Mouse (Mus musculus) forebrain, embryonic 12.5 days (tissue): ENCODE data around the gene Pcnx2. TPM values are rescaled to one million over a fixed set of nuclear protein-coding genes. Genes with fewer than 3 reads are reported as not detected.

Experiments used
- ATAC-seq: fragments of 200-750 bp; cut with Nextera tagmentation; 2 replicates; pipeline ENCODE4 v1.8.0; 2017; ENCODE audit warnings: moderate TSS enrichment; ENCODE audit not compliant: low FRiP score
- H3K27ac ChIP-seq: fragments of 300-500 bp; sonication (generic); 2 replicates; pipeline ENCODE4 v1.5.1; 2016; ENCODE audit warnings: mild to moderate bottlenecking
- H3K27me3 ChIP-seq: fragments of 300-500 bp; sonication (generic); 2 replicates; pipeline ENCODE4 v1.6.1; 2016; ENCODE audit warnings: mild to moderate bottlenecking
- H3K36me3 ChIP-seq: fragments of 300-500 bp; sonication (generic); replicated peaks from 2 replicates; pipeline ENCODE4 v1.6.1; 2016; ENCODE audit warnings: mild to moderate bottlenecking
- H3K4me1 ChIP-seq: fragments of 300-500 bp; sonication (generic); 2 replicates; pipeline ENCODE4 v1.6.1; 2016
- H3K4me2 ChIP-seq: fragments of 300-500 bp; sonication (generic); 2 replicates; pipeline ENCODE4 v1.6.1; 2016; ENCODE audit warnings: mild to moderate bottlenecking, moderate library complexity
- H3K4me3 ChIP-seq: fragments of 300-500 bp; sonication (generic); replicated peaks from 2 replicates; pipeline ENCODE4 v1.5.1; 2016; ENCODE audit warnings: mild to moderate bottlenecking
- H3K9ac ChIP-seq: fragments of 300-500 bp; sonication (generic); 2 replicates; pipeline ENCODE4 v1.6.1; 2016; ENCODE audit warnings: mild to moderate bottlenecking
- H3K9me3 ChIP-seq: fragments of 300-500 bp; sonication (generic); 2 replicates; pipeline ENCODE4 v1.6.1; 2016
- WGBS: fragments of 180-500 bp; shearing (Covaris S2); methylation state at CpG from one replicate; pipeline ENCODE4 v1.1.7; 2016; 5-methylcytosine and 5-hydroxymethylcytosine counted together
- polyA plus RNA-seq: library from polyadenylated mRNA; unstranded; fragments of >200 nt; fragmentation: Nextera tagmentation; extraction: Ambion mirVana; gene quantifications from 2 replicates; pipeline ENCODE4 v1.2.1, GENCODE M21; 2016

The Pcnx2 gene
- polyA plus RNA-seq, 1 experiment from 2014 or later, result 1.3 TPM

GRCm38 (mm10) chr8:125887549-125887948, 10.6 kb downstream of the Pcnx2 start:
- no peak overlapping the region for H3K4me2 ChIP-seq
- H3K36me3 ChIP-seq, result peaks cover 8% of the 10 kb centered on the region; the same call in 1 of the 2 replicates
- H3K27ac ChIP-seq, result no peak overlapping the region
- H3K4me1 ChIP-seq, result peaks cover 3% of the 10 kb centered on the region; the same call in 1 of the 2 replicates
- H3K9me3 ChIP-seq, result no peaks in the 10 kb centered on the region
- no peaks in the 10 kb centered on the region for H3K27me3 ChIP-seq
- 92% methylated on average over 9 of the region's 9 CpGs for WGBS
- H3K9ac ChIP-seq, result no peak overlapping the region
- no peak for ATAC-seq
- no peak overlapping the region for H3K4me3 ChIP-seq

- WGBS, result 96% methylated on average over 4 of the region's 4 CpGs
- H3K9ac ChIP-seq, result no peak overlapping the region
- H3K4me2 ChIP-seq, result no peak overlapping the region
These were observed 17.7 kb downstream of the Pcnx2 start for GRCm38 (mm10) chr8:125880447-125880846.

GRCm38 (mm10) chr8:125873250-125873534, 24.9 kb downstream of the Pcnx2 start:
- no peaks in the 10 kb centered on the region for H3K27me3 ChIP-seq
- no peak for ATAC-seq
- H3K4me2 ChIP-seq, result no peak overlapping the region
- no peak overlapping the region for H3K9ac ChIP-seq
- H3K4me3 ChIP-seq, result no peak overlapping the region
- no peak overlapping the region for H3K27ac ChIP-seq
- H3K36me3 ChIP-seq, result no peaks in the 10 kb centered on the region
- peaks cover 14% of the 10 kb centered on the region; the same call in 1 of the 2 replicates for H3K4me1 ChIP-seq
- no peaks in the 10 kb centered on the region for H3K9me3 ChIP-seq
- WGBS, result 89% methylated on average over 2 of the region's 2 CpGs

More at GRCm38 (mm10) chr8:125880447-125880846, 17.7 kb downstream of the Pcnx2 start:
- Histone ChIP-seq H3K27me3 (no peaks in the 10 kb centered on the region), H3K27ac (no peak overlapping the region), H3K4me1 (peaks cover 3% of the 10 kb centered on the region; the same call in 1 of the 2 replicates), H3K36me3 (no peaks in the 10 kb centered on the region), H3K4me3 (no peak overlapping the region), H3K9me3 (no peaks in the 10 kb centered on the region)
- no peak for ATAC-seq

- H3K36me3 ChIP-seq, result no peaks in the 10 kb centered on the region
- no peaks in the 10 kb centered on the region for H3K27me3 ChIP-seq
- H3K4me2 ChIP-seq, result no peak overlapping the region
- no peaks in the 10 kb centered on the region for H3K9me3 ChIP-seq
- peaks cover 14% of the 10 kb centered on the region; the same call in 1 of the 2 replicates for H3K4me1 ChIP-seq
- no peak for ATAC-seq
- no peak overlapping the region for H3K4me3 ChIP-seq
- H3K9ac ChIP-seq, result no peak overlapping the region
- 79% methylated on average over 9 of the region's 9 CpGs for WGBS
- no peak overlapping the region for H3K27ac ChIP-seq
These were observed 25.4 kb downstream of the Pcnx2 start for GRCm38 (mm10) chr8:125872501-125873249.

GRCm38 (mm10) chr8:125870821-125871321, 27.2 kb downstream of the Pcnx2 start:
- peaks cover 14% of the 10 kb centered on the region; the same call in 1 of the 2 replicates for H3K4me1 ChIP-seq
- 0 out of 2 replicates have a peak overlapping the region, but pooled peaks have one; percentile 38 for H3K27ac ChIP-seq
- H3K27me3 ChIP-seq, result no peaks in the 10 kb centered on the region
- no peaks in the 10 kb centered on the region for H3K9me3 ChIP-seq
- H3K9ac ChIP-seq, result no peak overlapping the region
- no peak overlapping the region for H3K4me3 ChIP-seq
- H3K4me2 ChIP-seq, result peak overlapping the region; percentile 32; the same call in 1 of the 2 replicates
- 8% methylated on average over 7 of the region's 7 CpGs for WGBS
- H3K36me3 ChIP-seq, result no peaks in the 10 kb centered on the region
- ATAC-seq, result peak; percentile 88

- no peaks in the 10 kb centered on the region for H3K27me3 ChIP-seq
- 0 out of 2 replicates have a peak overlapping the region, but pooled peaks have one; percentile 38 for H3K27ac ChIP-seq
- no peak overlapping the region for H3K9ac ChIP-seq
These were observed 27.9 kb downstream of the Pcnx2 start for GRCm38 (mm10) chr8:125870179-125870702.

GRCm38 (mm10) chr8:125869739-125870138, 28.4 kb downstream of the Pcnx2 start:
- no peaks in the 10 kb centered on the region for H3K36me3 ChIP-seq
- 85% methylated on average over 3 of the region's 3 CpGs for WGBS
- peak; percentile 13; the same call in 1 of the 2 replicates for ATAC-seq
- peaks cover 14% of the 10 kb centered on the region; the same call in 1 of the 2 replicates for H3K4me1 ChIP-seq
- H3K9ac ChIP-seq, result no peak overlapping the region
- H3K4me2 ChIP-seq, result no peak overlapping the region
- no peaks in the 10 kb centered on the region for H3K27me3 ChIP-seq
- H3K9me3 ChIP-seq, result no peaks in the 10 kb centered on the region
- H3K4me3 ChIP-seq, result no peak overlapping the region
- H3K27ac ChIP-seq, result no peak overlapping the region

More at GRCm38 (mm10) chr8:125870179-125870702, 27.9 kb downstream of the Pcnx2 start:
- Histone ChIP-seq H3K36me3 (no peaks in the 10 kb centered on the region), H3K4me2 (no peak overlapping the region), H3K4me1 (peaks cover 14% of the 10 kb centered on the region; the same call in 1 of the 2 replicates), H3K9me3 (no peaks in the 10 kb centered on the region), H3K4me3 (no peak overlapping the region)
- 44% methylated on average over 6 of the region's 6 CpGs for WGBS
- peak; percentile 50 for ATAC-seq

GRCm38 (mm10) chr8:125868552-125868951, 29.6 kb downstream of the Pcnx2 start:
- peaks cover 14% of the 10 kb centered on the region; the same call in 1 of the 2 replicates for H3K4me1 ChIP-seq
- H3K9ac ChIP-seq, result no peak overlapping the region
- H3K36me3 ChIP-seq, result no peaks in the 10 kb centered on the region
- H3K27me3 ChIP-seq, result no peaks in the 10 kb centered on the region
- H3K4me2 ChIP-seq, result no peak overlapping the region
- no peak overlapping the region for H3K27ac ChIP-seq
- H3K4me3 ChIP-seq, result no peak overlapping the region
- 86% methylated on average over 7 of the region's 7 CpGs for WGBS
- no peaks in the 10 kb centered on the region for H3K9me3 ChIP-seq
- no peak for ATAC-seq

- Histone ChIP-seq H3K9me3 (no peaks in the 10 kb centered on the region), H3K36me3 (no peaks in the 10 kb centered on the region), H3K9ac (no peak overlapping the region), H3K4me1 (peaks cover 14% of the 10 kb centered on the region; the same call in 1 of the 2 replicates), H3K27ac (no peak overlapping the region), H3K4me3 (no peak overlapping the region), H3K4me2 (no peak overlapping the region), H3K27me3 (no peaks in the 10 kb centered on the region; the same call in 1 of the 2 replicates)
- no peak for ATAC-seq
- 84% methylated on average over 12 of the region's 12 CpGs for WGBS
These were observed 32.0 kb downstream of the Pcnx2 start for GRCm38 (mm10) chr8:125866125-125866524.

- 61% methylated on average over 6 of the region's 6 CpGs for WGBS
- no peaks in the 10 kb centered on the region for H3K36me3 ChIP-seq
- no peak for ATAC-seq
- no peak overlapping the region for H3K27ac ChIP-seq
- peaks cover 16% of the 10 kb centered on the region; the same call in 1 of the 2 replicates for H3K4me1 ChIP-seq
- H3K4me2 ChIP-seq, result no peak overlapping the region
- no peak overlapping the region for H3K9ac ChIP-seq
- H3K9me3 ChIP-seq, result no peaks in the 10 kb centered on the region
- no peak overlapping the region for H3K4me3 ChIP-seq
- H3K27me3 ChIP-seq, result no peaks in the 10 kb centered on the region; the same call in 1 of the 2 replicates
These were observed 40.9 kb downstream of the Pcnx2 start for GRCm38 (mm10) chr8:125857251-125857650.

- no peaks in the 10 kb centered on the region; the same call in 1 of the 2 replicates for H3K27me3 ChIP-seq
- no peak overlapping the region for H3K27ac ChIP-seq
- no peak overlapping the region for H3K4me3 ChIP-seq
- WGBS, result 87% methylated on average over 4 of the region's 4 CpGs
- no peak overlapping the region for H3K4me2 ChIP-seq
- H3K9ac ChIP-seq, result no peak overlapping the region
- no peaks in the 10 kb centered on the region for H3K9me3 ChIP-seq
- H3K4me1 ChIP-seq, result peaks cover 16% of the 10 kb centered on the region; the same call in 1 of the 2 replicates
- H3K36me3 ChIP-seq, result no peaks in the 10 kb centered on the region
- ATAC-seq, result no peak
These were observed 42.0 kb downstream of the Pcnx2 start for GRCm38 (mm10) chr8:125856160-125856559.

GRCm38 (mm10) chr8:125854379-125854778, 43.7 kb downstream of the Pcnx2 start:
- Histone ChIP-seq H3K4me2 (no peak overlapping the region), H3K27me3 (no peaks in the 10 kb centered on the region), H3K9me3 (no peaks in the 10 kb centered on the region), H3K4me3 (no peak overlapping the region), H3K9ac (no peak overlapping the region), H3K4me1 (peaks cover 16% of the 10 kb centered on the region; the same call in 1 of the 2 replicates), H3K36me3 (no peaks in the 10 kb centered on the region), H3K27ac (no peak overlapping the region)
- WGBS, result 62% methylated on average over 7 of the region's 7 CpGs
- ATAC-seq, result no peak
